Mouse (Mus musculus) testis, adult 2 months (tissue): Measurements from ENCODE around the gene Bcar3.

ENCODE experiments used
- CTCF ChIP-seq: fragments of 200-500 bp; IDR thresholded peaks from 2 replicates; pipeline ENCODE4 v1.5.1; 2012; ENCODE audit warnings: low read depth, mild to moderate bottlenecking, inconsistent platforms, low read length, moderate library complexity; ENCODE audit not compliant: control insufficient read depth, insufficient read depth, insufficient replicate concordance
- POLR2A ChIP-seq: fragments of 200-500 bp; IDR thresholded peaks from 2 replicates; pipeline ENCODE4 v1.6.1; 2012; ENCODE audit warnings: low read depth, mild to moderate bottlenecking, inconsistent platforms, low read length, moderate library complexity; ENCODE audit not compliant: control insufficient read depth

GRCm38 (mm10) chr3:122516327-122516695, 222.4 kb downstream of the Bcar3 start:
- TF ChIP-seq POLR2A: no peak
- no peak for TF ChIP-seq CTCF
